Mouse (Mus musculus) thymus, adult 2 months (tissue): ENCODE data around the gene Tmco1.

ENCODE experiments used
- CTCF ChIP-seq: fragments of 200-500 bp; IDR thresholded peaks from 2 replicates; pipeline ENCODE4 v1.5.1; 2012; ENCODE audit warnings: mild to moderate bottlenecking, control low read depth, low read length, moderate library complexity, borderline replicate concordance; ENCODE audit not compliant: control insufficient read depth, poor library complexity, insufficient read depth; ENCODE audit errors: extremely low read depth
- POLR2A ChIP-seq: fragments of 200-500 bp; IDR thresholded peaks from 2 replicates; pipeline ENCODE4 v1.6.1; 2012; ENCODE audit warnings: mild to moderate bottlenecking, low read length, control low read depth, moderate library complexity; ENCODE audit not compliant: control insufficient read depth, poor library complexity, insufficient read depth; ENCODE audit errors: extremely low read depth

GRCm38 (mm10) chr1:167291610-167292009, 16.6 kb upstream of the Tmco1 start:
- TF ChIP-seq CTCF (no peak), POLR2A (no peak)
